Mouse (Mus musculus): ENCODE results near the gene Rarres2. TPM values are rescaled to one million over a fixed set of nuclear protein-coding genes. Genes with fewer than 3 reads are reported as not detected.
"Not testable (repeated sequence)": the region's sequence is repeated elsewhere in the genome, so short reads cannot be mapped to it uniquely, and the experiment has no call there.

Gene Rarres2
- polyA plus RNA-seq, 1 experiment = not detected

DNA sequence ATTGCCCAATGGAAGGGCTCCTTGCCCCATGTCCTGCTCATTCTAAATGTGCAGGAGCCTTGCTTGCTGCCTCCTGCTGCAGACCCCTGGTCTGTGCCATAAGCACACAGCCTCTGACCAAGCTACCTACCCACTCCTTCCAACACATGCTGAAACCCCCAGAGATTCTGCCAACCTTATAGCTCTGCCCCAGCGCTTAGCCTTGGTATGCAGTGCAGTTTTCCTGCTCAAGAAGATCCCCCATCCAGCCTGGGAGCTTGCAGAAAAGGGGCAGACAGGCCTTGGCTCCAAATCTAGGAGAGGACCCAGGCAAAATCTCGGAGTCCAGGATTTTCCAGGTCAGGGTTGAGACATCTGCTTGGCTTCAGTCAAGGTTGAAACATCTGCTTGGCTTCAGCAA is 39.1 kb downstream of the Rarres2 start:
- Histone ChIP-seq H3K4me1 (ENCODE audit: control insufficient read depth, insufficient read depth, low read length) (peaks cover 18% of the 10 kb centered on the region), H3K27ac (ENCODE audit: insufficient read depth, low read depth, low read length) (no peak overlapping the region), H3K4me3 (ENCODE audit: insufficient read depth, low read length) (no peak overlapping the region)
- TF ChIP-seq POLR2A (IDR thresholded peaks at IDR 0.05; ENCODE audit: borderline replicate concordance, low read depth, low read length) (no peak), CTCF (IDR thresholded peaks at IDR 0.05; ENCODE audit: low read depth, low read length) (no peak)

DNA sequence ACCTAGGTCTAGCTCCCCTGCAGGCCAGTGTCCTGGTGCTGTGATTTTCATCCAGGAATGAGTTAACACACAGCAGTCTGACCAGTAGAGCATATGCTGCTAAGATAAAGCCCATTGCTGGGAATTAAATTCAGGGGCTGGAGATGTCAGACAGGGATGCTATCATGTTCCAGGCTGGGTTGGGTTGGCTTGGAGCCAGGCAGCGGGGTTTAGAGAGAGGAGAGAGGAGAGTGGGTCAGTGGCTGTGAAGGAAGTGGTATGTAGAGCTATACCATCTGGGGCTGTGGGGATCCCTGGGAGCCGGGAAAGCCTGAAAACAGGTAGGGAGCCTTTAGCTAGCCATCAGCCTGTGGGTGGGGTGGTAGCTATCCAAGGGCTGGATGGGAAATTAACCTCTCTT is 41.7 kb downstream of the Rarres2 start:
- H3K4me1 ChIP-seq (ENCODE audit: control insufficient read depth, insufficient read depth, low read length) = peaks cover 12% of the 10 kb centered on the region
- no peak overlapping the region for H3K27ac ChIP-seq (ENCODE audit: insufficient read depth, low read depth, low read length)
- TF ChIP-seq POLR2A (IDR thresholded peaks at IDR 0.05; ENCODE audit: borderline replicate concordance, low read depth, low read length) = no peak
- no peak overlapping the region for H3K4me3 ChIP-seq (ENCODE audit: insufficient read depth, low read length)

DNA sequence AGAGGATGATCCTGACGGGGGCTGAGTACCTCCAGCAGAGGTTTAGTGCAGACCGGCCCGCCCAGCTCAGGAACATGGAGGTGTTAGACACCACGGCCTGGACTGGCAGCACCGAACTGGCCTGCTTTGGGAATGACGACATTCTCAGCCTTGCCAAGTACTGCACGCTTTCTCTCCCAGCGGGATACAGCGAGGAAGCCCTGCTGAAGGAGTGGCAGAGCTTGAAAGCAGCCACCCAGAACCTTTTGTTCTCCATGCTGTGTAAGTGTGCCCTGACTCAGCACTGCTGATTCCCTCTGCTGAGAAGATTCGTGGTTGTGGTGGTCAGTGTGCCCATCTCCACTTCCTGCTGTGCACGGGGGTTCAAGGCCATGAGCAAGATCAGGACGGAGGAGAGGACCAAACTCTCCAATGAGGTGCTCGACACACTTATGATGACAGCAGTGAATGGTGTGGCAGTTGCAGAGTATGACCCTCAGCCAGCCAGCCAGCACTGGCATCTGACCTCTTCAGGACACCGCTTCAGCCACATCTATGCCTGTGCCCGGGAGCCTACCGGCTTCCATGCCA is 42.6 kb downstream of the Rarres2 start:
- TF ChIP-seq POLR2A (IDR thresholded peaks at IDR 0.05; ENCODE audit: borderline replicate concordance, low read depth, low read length) = no peak
- Histone ChIP-seq H3K27ac (ENCODE audit: insufficient read depth, low read depth, low read length) (no peak overlapping the region), H3K4me1 (ENCODE audit: control insufficient read depth, insufficient read depth, low read length) (peaks cover 12% of the 10 kb centered on the region), H3K4me3 (ENCODE audit: insufficient read depth, low read length) (no peak overlapping the region)

DNA sequence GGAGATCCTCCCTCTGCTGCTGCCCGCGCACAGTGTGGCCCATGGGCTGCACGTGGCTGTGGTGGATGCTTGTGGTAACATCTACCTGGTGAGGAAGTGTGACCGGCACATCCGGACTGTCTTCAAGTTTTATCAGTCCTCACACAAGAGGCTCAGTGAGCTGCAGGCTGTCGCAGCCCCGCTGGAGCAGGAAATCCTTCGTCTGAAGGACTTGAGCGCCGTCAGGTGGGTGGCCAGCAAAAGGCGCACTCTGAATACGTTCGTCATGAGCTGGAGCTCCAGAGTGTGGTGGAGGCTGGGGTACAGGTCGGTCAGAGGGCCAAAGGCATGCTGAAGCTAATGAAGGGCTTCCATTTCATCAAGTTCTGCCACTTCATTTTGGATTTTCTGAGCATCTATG is 43.3 kb downstream of the Rarres2 start:
- no peak overlapping the region for H3K4me3 ChIP-seq (ENCODE audit: insufficient read depth, low read length)
- no peak overlapping the region for H3K27ac ChIP-seq (ENCODE audit: insufficient read depth, low read depth, low read length)
- TF ChIP-seq CTCF (IDR thresholded peaks at IDR 0.05; ENCODE audit: low read depth, low read length) (no peak), POLR2A (IDR thresholded peaks at IDR 0.05; ENCODE audit: borderline replicate concordance, low read depth, low read length) (no peak)
- peaks cover 12% of the 10 kb centered on the region for H3K4me1 ChIP-seq (ENCODE audit: control insufficient read depth, insufficient read depth, low read length)

DNA sequence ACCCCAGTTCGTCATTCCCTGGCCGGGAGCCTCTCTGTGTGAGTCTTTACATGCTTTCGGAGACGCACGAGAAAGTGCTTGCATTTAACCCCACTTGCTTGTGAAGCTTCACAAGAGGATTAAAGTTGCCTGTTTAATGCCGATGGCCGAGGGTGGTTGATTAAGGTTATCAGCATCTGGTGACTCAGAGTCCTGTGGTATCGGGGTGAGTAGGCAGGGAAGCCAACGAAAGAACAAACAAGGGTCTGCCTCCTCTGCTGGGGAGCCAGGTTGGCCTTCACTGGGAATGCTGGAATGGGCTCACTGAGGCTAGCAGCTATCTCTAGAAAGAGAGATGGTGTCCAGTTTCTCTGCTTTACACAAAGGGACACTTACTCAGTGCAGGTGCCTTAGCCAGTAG is 44.7 kb downstream of the Rarres2 start:
- TF ChIP-seq CTCF (IDR thresholded peaks at IDR 0.05; ENCODE audit: low read depth, low read length) (no peak), POLR2A (IDR thresholded peaks at IDR 0.05; ENCODE audit: borderline replicate concordance, low read depth, low read length) (no peak)
- no peak overlapping the region for H3K4me3 ChIP-seq (ENCODE audit: insufficient read depth, low read length)
- no peak overlapping the region for H3K27ac ChIP-seq (ENCODE audit: insufficient read depth, low read depth, low read length)
- peaks cover 12% of the 10 kb centered on the region for H3K4me1 ChIP-seq (ENCODE audit: control insufficient read depth, insufficient read depth, low read length)

DNA sequence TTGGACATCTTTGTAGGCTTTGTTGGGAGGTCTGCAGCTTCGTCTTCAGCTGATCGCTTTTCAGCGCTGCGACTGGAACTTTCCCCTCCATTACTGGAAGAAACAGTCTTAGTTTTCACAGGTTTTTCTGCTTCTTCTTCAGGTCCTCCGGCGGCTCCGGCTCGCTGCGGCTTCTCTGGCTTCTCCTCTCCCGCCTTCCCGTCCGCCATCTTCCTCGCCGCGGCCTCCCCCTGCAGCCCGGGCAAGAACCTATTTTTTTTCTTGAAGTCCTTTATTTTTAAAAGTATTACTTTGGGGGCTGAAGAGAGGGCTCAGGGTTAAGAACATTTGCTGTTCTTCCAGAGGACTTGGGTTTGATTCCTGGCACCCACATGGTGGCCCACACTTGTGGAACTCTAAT is 47.7 kb downstream of the Rarres2 start:
- not testable (repeated sequence) for H3K4me3 ChIP-seq (ENCODE audit: insufficient read depth, low read length); H3K27ac ChIP-seq (ENCODE audit: insufficient read depth, low read depth, low read length); H3K4me1 ChIP-seq (ENCODE audit: control insufficient read depth, insufficient read depth, low read length)

Other genes with a start within 250 kb of the Rarres2 start
- 4.3 and 5.1 TPM in 2 replicates for gene Krba1, start 177.2 kb downstream of the Rarres2 start, polyA plus RNA-seq (2012; ENCODE audit: insufficient read depth, insufficient read length, missing spikeins)
- 44.4 and 50.9 TPM in 2 replicates for gene Zfp467, start 127.0 kb downstream of the Rarres2 start, polyA plus RNA-seq (2012; ENCODE audit: insufficient read depth, insufficient read length, missing spikeins)
- gene Sspo, start 124.6 kb downstream of the Rarres2 start, polyA plus RNA-seq (2012; ENCODE audit: insufficient read depth, insufficient read length, missing spikeins) = 0.11 TPM in 1 of 2 replicates, not detected in the other
- gene Atp6v0e2, start 35.2 kb downstream of the Rarres2 start, polyA plus RNA-seq (2012; ENCODE audit: insufficient read depth, insufficient read length, missing spikeins) = 1.2 TPM in 1 of 2 replicates, not detected in the other
- gene Lrrc61, start 18.0 kb downstream of the Rarres2 start, polyA plus RNA-seq (2012; ENCODE audit: insufficient read depth, insufficient read length, missing spikeins) = 17.3 and 19.1 TPM in 2 replicates
- gene Gm45021, start 16.8 kb upstream of the Rarres2 start, polyA plus RNA-seq (2012; ENCODE audit: insufficient read depth, insufficient read length, missing spikeins) = not detected in 2 replicates
- 10.7 and 13.3 TPM in 2 replicates for gene Repin1, start 21.1 kb upstream of the Rarres2 start, polyA plus RNA-seq (2012; ENCODE audit: insufficient read depth, insufficient read length, missing spikeins)
- not detected in 2 replicates for gene Gm44965, start 21.2 kb upstream of the Rarres2 start, polyA plus RNA-seq (2012; ENCODE audit: insufficient read depth, insufficient read length, missing spikeins)
- 2.9 TPM in 2 replicates for gene Zfp775, start 29.3 kb upstream of the Rarres2 start, polyA plus RNA-seq (2012; ENCODE audit: insufficient read depth, insufficient read length, missing spikeins)
- gene AI854703, start 54.0 kb upstream of the Rarres2 start, polyA plus RNA-seq (2012; ENCODE audit: insufficient read depth, insufficient read length, missing spikeins) = 0.15 TPM in 1 of 2 replicates, not detected in the other
- not detected in 2 replicates for gene Gimap8, start 74.4 kb upstream of the Rarres2 start, polyA plus RNA-seq (2012; ENCODE audit: insufficient read depth, insufficient read length, missing spikeins)
- gene Gimap9, start 103.3 kb upstream of the Rarres2 start, polyA plus RNA-seq (2012; ENCODE audit: insufficient read depth, insufficient read length, missing spikeins) = not detected in 2 replicates
- gene Gimap4, start 111.8 kb upstream of the Rarres2 start, polyA plus RNA-seq (2012; ENCODE audit: insufficient read depth, insufficient read length, missing spikeins) = 0.40 TPM in 1 of 2 replicates, not detected in the other
- gene Gimap6, start 135.4 kb upstream of the Rarres2 start, polyA plus RNA-seq (2012; ENCODE audit: insufficient read depth, insufficient read length, missing spikeins) = 0.46 TPM in 1 of 2 replicates, not detected in the other
- not detected in 2 replicates for gene Gm28053, start 145.8 kb upstream of the Rarres2 start, polyA plus RNA-seq (2012; ENCODE audit: insufficient read depth, insufficient read length, missing spikeins)
- not detected in 2 replicates for gene Gimap7, start 145.8 kb upstream of the Rarres2 start, polyA plus RNA-seq (2012; ENCODE audit: insufficient read depth, insufficient read length, missing spikeins)
- not detected in 2 replicates for gene Gimap1, start 166.3 kb upstream of the Rarres2 start, polyA plus RNA-seq (2012; ENCODE audit: insufficient read depth, insufficient read length, missing spikeins)
- not detected in 2 replicates for gene Gimap5, start 173.4 kb upstream of the Rarres2 start, polyA plus RNA-seq (2012; ENCODE audit: insufficient read depth, insufficient read length, missing spikeins)
- gene Gimap3, start 198.1 kb upstream of the Rarres2 start, polyA plus RNA-seq (2012; ENCODE audit: insufficient read depth, insufficient read length, missing spikeins) = not detected in 2 replicates

Data from bone marrow macrophage, adult 2 months (primary cell).